Mouse (Mus musculus) MEL (cell line): Measurements from ENCODE around the gene Camta1.

Experiments
- CTCF ChIP-seq, 3 experiments: IDR thresholded peaks in 2 of 3; conservative IDR thresholded peaks in 1 of 3; 2 replicates each; pipeline ENCODE4 v1.5.1; 2011 to 2012; ENCODE audit warnings: low read length in 3 of 3, low read depth in 2 of 3, mild to moderate bottlenecking in 2 of 3, improper control_type of control experiment in 1 of 3, inconsistent platforms in 1 of 3, mixed read lengths in 1 of 3, moderate library complexity in 1 of 3; ENCODE audit not compliant: control insufficient read depth in 1 of 3, insufficient read depth in 1 of 3, poor library complexity in 1 of 3, severe bottlenecking in 1 of 3
- E2F4 ChIP-seq: IDR thresholded peaks from 2 replicates; pipeline ENCODE4 v1.6.1; 2011; ENCODE audit warnings: low read depth, low read length, improper control_type of control experiment, borderline replicate concordance
- GATA1 ChIP-seq: IDR thresholded peaks from 2 replicates; pipeline ENCODE4 v1.6.1; 2011; ENCODE audit warnings: low read depth, low read length, improper control_type of control experiment
- KAT2A ChIP-seq: conservative IDR thresholded peaks from 2 replicates; pipeline ENCODE4 v1.6.1; 2012; ENCODE audit warnings: low read depth, low read length, improper control_type of control experiment, inconsistent platforms
- NELFE ChIP-seq: IDR thresholded peaks from 2 replicates; pipeline ENCODE4 v1.6.1; 2011; ENCODE audit warnings: low read depth, low read length, improper control_type of control experiment
- RAD21 ChIP-seq: IDR thresholded peaks from 2 replicates; pipeline ENCODE4 v1.6.1; 2011; ENCODE audit warnings: mild to moderate bottlenecking, low read depth, low read length, improper control_type of control experiment
- SMC3 ChIP-seq: IDR thresholded peaks from 2 replicates; pipeline ENCODE4 v1.6.1; 2011; ENCODE audit warnings: low read depth, low read length, improper control_type of control experiment
- UBTF ChIP-seq: IDR thresholded peaks from 2 replicates; pipeline ENCODE4 v1.6.1; 2012; ENCODE audit warnings: low read depth, mild to moderate bottlenecking, inconsistent platforms, low read length, improper control_type of control experiment, moderate library complexity, borderline replicate concordance; ENCODE audit not compliant: insufficient read depth

DNA sequence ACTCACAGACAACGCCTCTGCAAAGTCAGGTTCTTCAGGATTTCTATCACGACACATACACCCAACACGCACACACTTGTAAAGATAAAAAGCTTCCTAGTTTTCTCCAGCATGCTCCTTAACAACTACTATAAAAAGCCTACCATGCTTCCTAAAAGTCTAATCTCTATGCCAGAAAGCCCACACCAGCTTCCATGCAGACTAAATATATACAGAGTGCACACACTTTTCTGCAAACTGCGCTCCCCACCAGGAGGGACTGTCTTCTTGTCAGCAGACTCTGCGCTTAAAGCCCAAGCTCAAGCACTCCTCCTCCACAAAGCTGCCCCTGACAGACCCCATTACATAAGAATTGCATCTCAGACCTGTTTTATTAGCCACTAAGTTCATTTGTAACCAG is 820.2 kb downstream of the Camta1 start:
- TF ChIP-seq SMC3 (no peak), CTCF (IDR thresholded peaks at IDR 0.05 in 2 of 3, conservative IDR thresholded peaks at IDR 0.05 in 1 of 3; ENCODE audit: control insufficient read depth in 1 of 3, insufficient read depth in 1 of 3, low read depth in 2 of 3, low read length in 3 of 3, poor library complexity in 1 of 3, severe bottlenecking in 1 of 3) (no peak), E2F4 (no peak), KAT2A (no peak), GATA1 (no peak), UBTF (no peak), RAD21 (no peak), NELFE (no peak)
